Mouse (Mus musculus): ENCODE measurements around the gene Tada3. TPM values are rescaled to one million over a fixed set of nuclear protein-coding genes. Genes with fewer than 3 reads are reported as not detected.

Gene Tada3
- polyA plus RNA-seq, 1 experiment = 24.5 TPM

DNA sequence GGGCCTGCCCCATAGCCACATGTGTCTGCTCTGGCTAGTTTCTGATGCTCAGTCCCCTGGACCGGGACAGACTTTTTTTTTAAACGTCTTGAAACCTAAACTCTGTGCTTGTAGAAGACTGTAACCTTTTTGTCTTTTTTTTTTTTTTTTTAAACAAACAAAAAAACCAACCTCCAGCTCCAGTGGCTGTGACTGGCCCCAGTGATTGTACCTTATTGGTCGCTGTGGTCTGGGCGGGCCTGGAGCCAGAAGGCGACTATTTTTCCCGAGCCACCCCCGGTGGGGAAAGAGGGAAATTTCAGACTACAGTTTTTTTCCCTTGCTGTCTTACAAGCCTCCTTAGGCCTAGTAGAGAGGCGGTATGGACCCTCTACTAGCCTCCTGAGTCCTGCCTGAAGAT is 11.3 kb upstream of the Tada3 start, which contains the start of gene Ttll3:
Ttll3 (plus strand) TSS at position 301 of the 400 bp plus-strand sequence.
- TF ChIP-seq CTCF (IDR thresholded peaks at IDR 0.05; ENCODE audit: extremely low read depth, insufficient read length, insufficient replicate concordance, low read depth, low read length) = no peak
- TF ChIP-seq POLR2A (IDR thresholded peaks at IDR 0.05; ENCODE audit: low read depth, low read length) = no peak
- H3K27ac ChIP-seq (ENCODE audit: insufficient read depth, low read depth, low read length) = no peak within 1 kb of the TSS
- peaks cover 19% of the 10 kb centered on the region for H3K4me1 ChIP-seq (ENCODE audit: control insufficient read depth, insufficient read depth, insufficient read length, low read length)
- peaks cover 64% of the 10 kb centered on the region for H3K36me3 ChIP-seq (ENCODE audit: control insufficient read depth, insufficient read depth, low read length)
- H3K27me3 ChIP-seq (ENCODE audit: control insufficient read depth, insufficient read depth, low read length) = no peaks in the 10 kb centered on the region
- H3K4me3 ChIP-seq (ENCODE audit: low read depth, low read length) = no peak within 1 kb of the TSS
- WGBS = 72% methylated on average over 8 of the region's 8 CpGs

GRCm38 (mm10) chr6:113386025-113386424 is 8.3 kb upstream of the Tada3 start:
- Histone ChIP-seq H3K27ac (ENCODE audit: insufficient read depth, low read depth, low read length) (peak overlapping the region; percentile 88), H3K4me1 (ENCODE audit: control insufficient read depth, insufficient read depth, insufficient read length, low read length) (peaks cover 16% of the 10 kb centered on the region), H3K4me3 (ENCODE audit: low read depth, low read length) (no peak overlapping the region), H3K36me3 (ENCODE audit: control insufficient read depth, insufficient read depth, low read length) (peaks cover 87% of the 10 kb centered on the region), H3K27me3 (ENCODE audit: control insufficient read depth, insufficient read depth, low read length) (no peaks in the 10 kb centered on the region)
- WGBS = 64% methylated on average over 3 of the region's 3 CpGs
- TF ChIP-seq CTCF (IDR thresholded peaks at IDR 0.05; ENCODE audit: extremely low read depth, insufficient read length, insufficient replicate concordance, low read depth, low read length) (no peak), POLR2A (IDR thresholded peaks at IDR 0.05; ENCODE audit: low read depth, low read length) (no peak)

GRCm38 (mm10) chr6:113385160-113385714 is 7.6 kb upstream of the Tada3 start:
- Histone ChIP-seq H3K27me3 (ENCODE audit: control insufficient read depth, insufficient read depth, low read length) (no peaks in the 10 kb centered on the region), H3K4me3 (ENCODE audit: low read depth, low read length) (peak overlapping the region; percentile 47; the same call in 1 of the 2 replicates), H3K27ac (ENCODE audit: insufficient read depth, low read depth, low read length) (peak overlapping the region; percentile 88), H3K4me1 (ENCODE audit: control insufficient read depth, insufficient read depth, insufficient read length, low read length) (peaks cover 17% of the 10 kb centered on the region), H3K36me3 (ENCODE audit: control insufficient read depth, insufficient read depth, low read length) (peaks cover 86% of the 10 kb centered on the region)
- TF ChIP-seq POLR2A (IDR thresholded peaks at IDR 0.05; ENCODE audit: low read depth, low read length) (no peak), CTCF (IDR thresholded peaks at IDR 0.05; ENCODE audit: extremely low read depth, insufficient read length, insufficient replicate concordance, low read depth, low read length) (no peak)
- 41% methylated on average over 11 of the region's 11 CpGs for whole genome bisulfite sequencing

DNA sequence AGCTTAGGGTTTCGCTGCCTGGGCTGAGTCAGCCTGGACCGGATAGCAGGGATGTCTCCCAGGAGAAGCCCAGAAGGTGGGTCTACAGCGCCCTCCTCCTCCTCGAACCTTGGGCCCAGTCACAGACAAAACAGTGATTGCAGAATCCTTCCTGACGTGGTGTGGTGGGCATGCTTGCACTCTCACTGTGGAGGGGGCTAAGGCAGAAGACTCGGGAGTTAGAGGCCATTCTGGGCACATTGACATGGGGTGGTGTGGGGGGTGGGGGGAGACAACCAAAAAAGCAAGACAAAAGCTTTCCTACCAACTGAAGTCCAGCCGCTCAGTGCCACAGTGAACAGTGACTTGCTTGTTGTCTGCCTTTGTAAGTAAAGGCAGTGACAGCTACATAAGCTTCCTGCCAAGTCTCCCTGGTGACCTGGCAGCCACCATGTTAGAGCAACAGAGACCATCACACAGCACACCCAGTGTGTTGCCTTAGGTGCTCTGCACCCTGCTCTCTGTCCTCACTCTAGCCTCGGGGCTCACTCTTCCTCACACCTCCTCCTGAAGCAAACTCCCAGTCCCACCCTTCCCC is 6.8 kb upstream of the Tada3 start:
- TF ChIP-seq POLR2A (IDR thresholded peaks at IDR 0.05; ENCODE audit: low read depth, low read length) = no peak
- TF ChIP-seq CTCF (IDR thresholded peaks at IDR 0.05; ENCODE audit: extremely low read depth, insufficient read length, insufficient replicate concordance, low read depth, low read length) = no peak
- Histone ChIP-seq H3K4me3 (ENCODE audit: low read depth, low read length) (no peak overlapping the region), H3K27me3 (ENCODE audit: control insufficient read depth, insufficient read depth, low read length) (no peaks in the 10 kb centered on the region), H3K4me1 (ENCODE audit: control insufficient read depth, insufficient read depth, insufficient read length, low read length) (peaks cover 21% of the 10 kb centered on the region), H3K36me3 (ENCODE audit: control insufficient read depth, insufficient read depth, low read length) (peaks cover 78% of the 10 kb centered on the region), H3K27ac (ENCODE audit: insufficient read depth, low read depth, low read length) (peak overlapping the region; percentile 47)
- WGBS = 92% methylated on average over 8 of the region's 8 CpGs

DNA sequence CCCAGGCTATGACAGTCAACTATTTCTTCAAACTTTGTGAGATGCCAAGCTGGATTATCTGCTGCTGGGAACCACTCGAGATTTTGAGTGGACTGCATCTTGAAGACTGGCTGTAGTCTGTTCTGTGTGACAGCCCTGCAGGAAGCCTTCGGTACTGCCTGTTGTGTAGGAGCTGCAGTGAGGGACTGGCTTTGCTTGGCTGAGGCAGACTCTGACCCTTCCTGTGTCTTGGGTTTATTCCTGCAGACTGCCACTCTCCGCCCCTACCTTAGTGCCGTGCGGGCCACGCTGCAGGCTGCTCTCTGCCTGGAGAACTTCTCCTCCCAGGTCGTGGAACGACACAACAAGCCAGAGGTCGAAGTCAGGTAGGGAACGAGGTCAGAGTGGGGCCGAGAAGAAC is 2.8 kb upstream of the Tada3 start:
- 72% methylated on average over 11 of the region's 11 CpGs for WGBS

DNA sequence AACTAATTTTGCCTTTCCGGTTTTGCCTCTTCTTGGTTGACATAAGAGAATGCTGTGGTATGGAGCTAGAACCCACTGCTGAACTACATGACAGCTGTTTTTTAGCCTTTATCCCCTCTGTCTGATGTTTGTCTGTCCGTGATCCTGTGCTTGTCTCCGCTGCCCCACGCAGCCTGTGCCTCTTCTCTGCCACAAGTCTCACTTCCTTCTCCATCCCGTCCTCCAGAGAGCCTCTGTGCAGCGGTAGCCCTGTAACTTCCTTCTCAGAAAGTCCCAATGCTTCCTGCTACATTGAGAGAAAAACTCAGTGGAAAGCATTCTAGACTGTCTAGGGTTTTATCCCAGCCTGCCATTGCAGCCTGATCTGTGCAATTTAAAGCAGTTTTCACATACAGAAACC is 1.6 kb upstream of the Tada3 start:
- Histone ChIP-seq H3K4me3 (ENCODE audit: low read depth, low read length) (peak overlapping the region; percentile 43), H3K4me1 (ENCODE audit: control insufficient read depth, insufficient read depth, insufficient read length, low read length) (peaks cover 15% of the 10 kb centered on the region), H3K36me3 (ENCODE audit: control insufficient read depth, insufficient read depth, low read length) (peaks cover 43% of the 10 kb centered on the region), H3K27ac (ENCODE audit: insufficient read depth, low read depth, low read length) (0 out of 2 replicates have a peak overlapping the region, but pooled peaks have one; percentile 21), H3K27me3 (ENCODE audit: control insufficient read depth, insufficient read depth, low read length) (no peaks in the 10 kb centered on the region)
- WGBS = 22% methylated on average over 6 of the region's 6 CpGs
- TF ChIP-seq CTCF (IDR thresholded peaks at IDR 0.05; ENCODE audit: extremely low read depth, insufficient read length, insufficient replicate concordance, low read depth, low read length) = no peak
- TF ChIP-seq POLR2A (IDR thresholded peaks at IDR 0.05; ENCODE audit: low read depth, low read length) = no peak

More for the DNA sequence above, 2.8 kb upstream of the Tada3 start:
- TF ChIP-seq CTCF (IDR thresholded peaks at IDR 0.05; ENCODE audit: extremely low read depth, insufficient read length, insufficient replicate concordance, low read depth, low read length) (peak; percentile 25; the same call in 1 of the 2 replicates), POLR2A (IDR thresholded peaks at IDR 0.05; ENCODE audit: low read depth, low read length) (no peak)
- Histone ChIP-seq H3K4me1 (ENCODE audit: control insufficient read depth, insufficient read depth, insufficient read length, low read length) (peaks cover 21% of the 10 kb centered on the region), H3K27ac (ENCODE audit: insufficient read depth, low read depth, low read length) (peak overlapping the region; percentile 8; the same call in 1 of the 2 replicates), H3K4me3 (ENCODE audit: low read depth, low read length) (no peak overlapping the region), H3K27me3 (ENCODE audit: control insufficient read depth, insufficient read depth, low read length) (no peaks in the 10 kb centered on the region), H3K36me3 (ENCODE audit: control insufficient read depth, insufficient read depth, low read length) (peaks cover 44% of the 10 kb centered on the region)

DNA sequence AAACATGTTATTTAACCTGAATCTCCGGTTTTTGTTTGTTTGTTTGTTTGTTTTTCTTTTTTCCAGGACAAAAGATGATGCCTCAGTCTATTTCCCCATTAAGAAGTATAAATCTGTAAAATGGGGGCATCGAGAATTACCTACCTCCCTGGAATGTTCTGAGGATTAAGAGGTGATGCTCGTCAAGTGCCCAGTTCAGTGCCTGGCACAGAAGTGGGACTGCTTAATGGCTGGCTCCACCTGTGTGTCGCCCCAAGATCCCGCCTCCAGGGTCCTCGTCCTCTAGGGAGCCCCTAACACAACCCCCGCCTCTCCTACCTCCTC is 549 bp downstream of the Tada3 start:
- H3K36me3 ChIP-seq (ENCODE audit: control insufficient read depth, insufficient read depth, low read length) = peaks cover 39% of the 10 kb centered on the region
- H3K27me3 ChIP-seq (ENCODE audit: control insufficient read depth, insufficient read depth, low read length) = no peaks in the 10 kb centered on the region
- peaks cover 14% of the 10 kb centered on the region for H3K4me1 ChIP-seq (ENCODE audit: control insufficient read depth, insufficient read depth, insufficient read length, low read length)
- 3% methylated on average over 7 of the region's 7 CpGs for WGBS
- H3K4me3 ChIP-seq (ENCODE audit: low read depth, low read length) = peak overlapping the region; percentile 71
- TF ChIP-seq CTCF (IDR thresholded peaks at IDR 0.05; ENCODE audit: extremely low read depth, insufficient read length, insufficient replicate concordance, low read depth, low read length) = no peak
- TF ChIP-seq POLR2A (IDR thresholded peaks at IDR 0.05; ENCODE audit: low read depth, low read length) = no peak
- H3K27ac ChIP-seq (ENCODE audit: insufficient read depth, low read depth, low read length) = peak overlapping the region; percentile 98
